Mouse (Mus musculus): Measurements from ENCODE around the gene Btg1-ps1. TPM values are rescaled to one million over a fixed set of nuclear protein-coding genes. Genes with fewer than 3 reads are reported as not detected.

Gene Btg1-ps1
- not detected in 2 replicates for polyA plus RNA-seq (2012; rRNA removed; ENCODE audit: low replicate concordance)

GRCm38 (mm10) chrX:38018597-38018996 is at the start of gene Btg1-ps1:
TSS of gene Btg1-ps1 (minus strand) at chrX:38018815.

DNA sequence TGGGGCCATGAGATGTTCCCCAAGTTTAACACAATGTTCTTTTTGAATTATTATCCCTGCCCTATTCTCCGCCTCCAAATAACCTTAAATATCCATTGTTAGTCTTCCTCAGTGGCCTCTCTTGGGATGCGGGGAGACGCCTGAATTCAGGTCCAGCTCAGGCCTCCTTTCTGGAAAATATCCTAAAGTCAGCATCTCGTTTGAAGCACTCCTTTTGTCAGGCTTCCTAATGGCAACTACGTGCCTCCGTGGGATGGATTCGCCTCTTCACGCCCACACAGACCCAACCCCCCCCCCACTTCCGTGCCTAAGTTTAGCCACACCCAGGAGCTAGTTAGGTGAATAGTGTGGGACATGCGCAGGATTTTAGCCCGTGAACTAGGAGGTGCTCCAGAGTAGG is 47.6 kb upstream of the Btg1-ps1 start, which contains the start of gene Rhox10:
Gene Rhox10, plus strand, starts transcription at position 301 of the 400 bp plus-strand sequence.

GRCm38 (mm10) chrX:38043014-38043413 is 24.4 kb upstream of the Btg1-ps1 start, which contains the start of gene Btg1-ps2:
TSS of gene Btg1-ps2 (minus strand) at chrX:38043114.

Other genes with a start within 250 kb of the Btg1-ps1 start
- gene Rhox5, start 214.0 kb downstream of the Btg1-ps1 start, polyA plus RNA-seq (2012; rRNA removed; ENCODE audit: low replicate concordance): not detected in 2 replicates
- not detected in 2 replicates for gene Rhox6, start 191.9 kb downstream of the Btg1-ps1 start, polyA plus RNA-seq (2012; rRNA removed; ENCODE audit: low replicate concordance)
- not detected in 2 replicates for gene Rhox7a, start 187.1 kb downstream of the Btg1-ps1 start, polyA plus RNA-seq (2012; rRNA removed; ENCODE audit: low replicate concordance)
- not detected in 2 replicates for gene Rhox8, start 139.9 kb downstream of the Btg1-ps1 start, polyA plus RNA-seq (2012; rRNA removed; ENCODE audit: low replicate concordance)
- gene Rhox7b, start 121.6 kb downstream of the Btg1-ps1 start, polyA plus RNA-seq (2012; rRNA removed; ENCODE audit: low replicate concordance): not detected in 2 replicates
- not detected in 2 replicates for gene Rhox9, start 117.0 kb downstream of the Btg1-ps1 start, polyA plus RNA-seq (2012; rRNA removed; ENCODE audit: low replicate concordance)
- not detected in 2 replicates for gene Btg1-ps2, start 24.3 kb upstream of the Btg1-ps1 start, polyA plus RNA-seq (2012; rRNA removed; ENCODE audit: low replicate concordance)
- not detected in 2 replicates for gene Rhox10, start 47.7 kb upstream of the Btg1-ps1 start, polyA plus RNA-seq (2012; rRNA removed; ENCODE audit: low replicate concordance)
- gene Rhox11, start 66.3 kb upstream of the Btg1-ps1 start, polyA plus RNA-seq (2012; rRNA removed; ENCODE audit: low replicate concordance): not detected in 2 replicates
- gene Rhox12, start 92.1 kb upstream of the Btg1-ps1 start, polyA plus RNA-seq (2012; rRNA removed; ENCODE audit: low replicate concordance): not detected in 2 replicates
- not detected in 2 replicates for gene Rhox13, start 102.4 kb upstream of the Btg1-ps1 start, polyA plus RNA-seq (2012; rRNA removed; ENCODE audit: low replicate concordance)
- 0.41 and 0.42 TPM in 2 replicates for gene Zbtb33, start 171.0 kb upstream of the Btg1-ps1 start, polyA plus RNA-seq (2012; rRNA removed; ENCODE audit: low replicate concordance)
- 0.11 and 0.12 TPM in 2 replicates for gene Tmem255a, start 233.6 kb upstream of the Btg1-ps1 start, polyA plus RNA-seq (2012; rRNA removed; ENCODE audit: low replicate concordance)